Comparison of ENCODE assay signal across 8 mouse cellular contexts in genomic region chr14:25487470-25487955, GRCm38 (mm10). TPM values are rescaled to one million over a fixed set of nuclear protein-coding genes. Genes with fewer than 3 reads are reported as not detected.
DNase-seq lines count a peak whose midpoint lies in the region; ATAC-seq lines count a peak whose summit lies in the region.
"Had no signal": no experiment of that assay in that cellular context is flagged by ENCODE, and none has a peak within 500 bp of the region (broad histone marks: within the 10 kb centered on the region; RNA-seq: fewer than 3 reads in every experiment).

No protein-coding gene starts in this region.

- H3K27me3 ChIP-seq in kidney, embryonic 16.5 days (ENCODE audit: insufficient read depth, low read length): no peaks in the 10 kb centered on the region
- no peaks in the 10 kb centered on the region for H3K27me3 ChIP-seq in embryonic facial prominence, embryonic 10.5 days (replicated peaks; ENCODE audit: low read depth, poor library complexity, severe bottlenecking)
- no peaks in the 10 kb centered on the region for H3K27me3 ChIP-seq in heart, embryonic 15.5 days
- no peaks in the 10 kb centered on the region for H3K27me3 ChIP-seq in midbrain, embryonic 12.5 days

- H3K9me3 ChIP-seq in kidney, embryonic 16.5 days (ENCODE audit: low read length): no peaks in the 10 kb centered on the region
- no peaks in the 10 kb centered on the region for H3K9me3 ChIP-seq in embryonic facial prominence, embryonic 10.5 days
- H3K9me3 ChIP-seq in heart, embryonic 15.5 days (replicated peaks): no peaks in the 10 kb centered on the region
- H3K9me3 ChIP-seq in midbrain, embryonic 12.5 days: no peaks in the 10 kb centered on the region

- no peak overlapping the region for H3K4me3 ChIP-seq in kidney, embryonic 16.5 days (ENCODE audit: low read length)
- H3K4me3 ChIP-seq in embryonic facial prominence, embryonic 10.5 days: no peak overlapping the region
- no peak overlapping the region for H3K4me3 ChIP-seq in heart, embryonic 15.5 days
- H3K4me3 ChIP-seq in midbrain, embryonic 12.5 days: no peak overlapping the region

- WGBS in kidney, embryonic 16.5 days: 55% methylated on average over 7 of the region's 7 CpGs
- 87% methylated on average over 7 of the region's 7 CpGs for WGBS in embryonic facial prominence, embryonic 10.5 days
- 40% methylated on average over 7 of the region's 7 CpGs for WGBS in heart, embryonic 15.5 days
- 80% methylated on average over 7 of the region's 7 CpGs for WGBS in midbrain, embryonic 12.5 days

- H3K9ac ChIP-seq in kidney, embryonic 16.5 days (replicated peaks; ENCODE audit: low read length): peak overlapping the region; percentile 14; the same call in 1 of the 2 replicates
- peak overlapping the region; percentile 36 for H3K9ac ChIP-seq in heart, embryonic 15.5 days
- no peak overlapping the region for H3K9ac ChIP-seq in midbrain, embryonic 12.5 days (replicated peaks)

- H3K4me1 ChIP-seq in kidney, embryonic 16.5 days (ENCODE audit: insufficient read depth, low read length): peaks cover 88% of the 10 kb centered on the region
- peaks cover 91% of the 10 kb centered on the region for H3K4me1 ChIP-seq in embryonic facial prominence, embryonic 10.5 days
- peaks cover 98% of the 10 kb centered on the region for H3K4me1 ChIP-seq in heart, embryonic 15.5 days (replicated peaks)
- H3K4me1 ChIP-seq in midbrain, embryonic 12.5 days: peaks cover 94% of the 10 kb centered on the region

- no peaks in the 10 kb centered on the region for H3K36me3 ChIP-seq in kidney, embryonic 16.5 days (ENCODE audit: insufficient read depth, low read length)
- no peaks in the 10 kb centered on the region for H3K36me3 ChIP-seq in embryonic facial prominence, embryonic 10.5 days (replicated peaks)
- no peaks in the 10 kb centered on the region for H3K36me3 ChIP-seq in heart, embryonic 15.5 days
- H3K36me3 ChIP-seq in midbrain, embryonic 12.5 days: no peaks in the 10 kb centered on the region

- no peak overlapping the region for H3K4me2 ChIP-seq in kidney, embryonic 16.5 days (replicated peaks; ENCODE audit: low read depth, low read length)
- H3K4me2 ChIP-seq in heart, embryonic 15.5 days: peak overlapping the region; percentile 31
- H3K4me2 ChIP-seq in midbrain, embryonic 12.5 days (replicated peaks): no peak overlapping the region

- no peak overlapping the region; the same call in 1 of the 2 replicates for H3K27ac ChIP-seq in kidney, embryonic 16.5 days (ENCODE audit: low read length)
- peak overlapping the region; percentile 36 for H3K27ac ChIP-seq in embryonic facial prominence, embryonic 10.5 days (replicated peaks)
- H3K27ac ChIP-seq in heart, embryonic 15.5 days: peak overlapping the region; percentile 96
- H3K27ac ChIP-seq in midbrain, embryonic 12.5 days (replicated peaks): peak overlapping the region; percentile 39; the same call in 1 of the 2 replicates

- ATAC-seq in kidney, embryonic 16.5 days (ENCODE audit: low FRiP score, low TSS enrichment): no peak
- ATAC-seq in heart, embryonic 15.5 days (replicated peaks; ENCODE audit: insufficient number of reproducible peaks, insufficient read depth, low FRiP score, low read depth): no peak
- ATAC-seq in midbrain, embryonic 12.5 days (ENCODE audit: low FRiP score, low read depth): no peak
- ATAC-seq: forebrain, embryonic 16.5 days had no signal

- no peak for DNase-seq in kidney, adult 9 months
- DNase-seq in embryonic facial prominence, embryonic 10.5 days (ENCODE audit: low spot score): no peak
- DNase-seq in frontal cortex, postnatal 14 days (ENCODE audit: low spot score in 2 of 2): no peak
- DNase-seq in right cerebral cortex, postnatal 36 days (ENCODE audit: low spot score in 2 of 2): no peak

RNA-seq across cellular contexts. Expression of gene Zmiz1, which starts 28.5 kb away (rescaled TPM):
- 36.0 and 46.6 TPM in 2 replicates for polyA plus RNA-seq in kidney, embryonic 16.5 days (2015; fragmentation: Nextera tagmentation; extraction: Ambion mirVana)
- 42.8 and 45.6 TPM in 2 replicates for polyA plus RNA-seq in embryonic facial prominence, embryonic 10.5 days (2016; fragmentation: Nextera tagmentation; extraction: Ambion mirVana)
- polyA plus RNA-seq in heart, embryonic 15.5 days (2015; fragmentation: Nextera tagmentation; extraction: Ambion mirVana): 22.1 and 26.2 TPM in 2 replicates
- 79.4 and 82.5 TPM in 2 replicates for polyA plus RNA-seq in midbrain, embryonic 12.5 days (2016; fragmentation: Nextera tagmentation; extraction: Ambion mirVana)
